Mouse (Mus musculus): ENCODE data around the gene Mad1l1.
A peak's percentile ranks its signal among the peaks of the same experiment; 100 is the strongest.

Mad1l1 gene

DNA sequence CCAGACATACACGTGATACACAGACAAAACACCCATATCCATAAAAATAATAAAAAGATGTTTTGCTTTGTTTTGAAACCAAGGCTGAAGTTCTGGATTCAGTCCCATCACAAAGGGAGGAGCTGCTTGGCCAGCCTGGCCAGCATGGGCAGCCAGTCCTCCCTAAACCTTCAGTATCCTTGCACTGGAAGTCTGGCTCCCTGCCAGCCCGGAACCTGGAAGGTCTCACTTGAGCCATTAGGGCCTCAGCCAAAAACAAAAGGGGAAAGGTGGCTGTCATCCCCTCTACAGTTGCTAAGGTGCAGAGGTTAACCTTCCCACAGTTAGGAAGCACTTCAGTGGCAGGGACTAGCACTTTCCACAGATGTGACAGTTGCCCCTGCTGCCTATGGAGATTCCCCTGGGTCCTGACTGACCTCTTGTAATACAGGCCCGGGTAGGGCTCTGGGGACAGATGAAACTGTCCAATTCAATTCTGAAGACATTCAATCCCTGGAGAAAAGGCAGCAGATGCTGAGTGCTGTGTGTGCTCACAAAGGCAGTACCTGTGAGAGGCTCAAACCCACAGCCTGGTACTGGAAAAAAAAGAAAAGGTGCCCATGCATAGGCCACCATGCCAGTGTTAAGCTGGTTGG, 100.2 kb downstream of the Mad1l1 start:
- no peak for DNase-seq (ENCODE audit: low read depth, low spot score)

DNA sequence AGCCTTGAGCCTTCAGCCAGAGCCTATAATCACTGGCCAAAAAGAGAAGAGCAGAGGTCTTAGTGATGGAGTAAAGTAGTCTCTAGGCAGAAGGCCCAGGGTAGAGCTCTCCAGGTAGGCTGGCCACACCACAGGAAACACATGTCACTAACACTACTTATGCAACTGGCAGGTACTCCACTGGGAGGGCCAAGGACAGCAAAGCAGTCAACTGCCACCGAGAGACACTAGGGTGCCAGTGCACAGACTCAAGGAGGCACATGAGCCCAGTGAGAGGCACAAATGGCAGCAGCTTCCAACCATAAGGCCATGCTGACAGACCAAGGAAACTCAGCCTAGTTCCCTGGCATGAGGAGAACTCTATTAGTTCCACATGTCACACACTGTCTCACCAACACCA, 102.1 kb downstream of the Mad1l1 start:
- no peak for DNase-seq (ENCODE audit: low read depth, low spot score)

DNA sequence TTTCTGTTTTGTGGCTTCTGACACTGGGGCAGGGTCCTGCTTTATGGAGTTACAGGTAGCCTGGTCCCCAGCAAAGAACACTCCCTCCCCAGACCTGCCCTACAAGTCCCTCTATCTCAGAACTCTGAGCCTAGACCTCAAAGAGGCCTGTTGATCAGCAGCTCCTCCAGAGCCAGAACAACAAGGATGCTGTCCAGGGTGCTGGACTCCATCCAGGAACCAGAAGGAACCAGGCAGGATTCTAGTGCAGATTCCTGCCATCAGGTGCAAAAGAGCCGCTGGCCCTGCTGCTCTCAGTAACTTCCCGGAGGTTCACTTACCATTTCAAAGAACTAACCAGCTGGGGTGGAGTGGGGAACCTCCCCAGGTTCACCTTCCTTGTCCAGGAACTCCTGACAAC, 103.5 kb downstream of the Mad1l1 start:
- peak; percentile 49 for DNase-seq (ENCODE audit: low read depth, low spot score)

DNA sequence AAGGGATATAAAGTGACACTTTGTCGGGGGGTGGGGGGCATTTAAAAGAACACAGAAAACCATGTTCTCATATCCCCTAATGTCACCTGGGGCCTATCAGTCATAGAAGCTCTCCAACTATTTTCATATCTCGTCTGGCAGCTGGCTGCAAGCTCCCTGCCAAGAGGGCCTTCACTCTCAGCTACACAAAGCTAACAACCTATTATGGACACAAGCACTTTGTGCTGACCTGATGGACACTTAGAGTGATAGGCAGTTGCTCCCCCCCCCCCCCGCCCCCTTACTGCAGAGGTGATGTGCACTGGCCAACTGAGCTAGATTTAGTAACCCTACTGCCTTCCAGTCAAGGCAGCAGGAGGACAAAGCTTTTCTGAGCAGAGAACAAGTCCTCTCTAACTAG, 104.3 kb downstream of the Mad1l1 start:
- no peak for DNase-seq (ENCODE audit: low read depth, low spot score)

DNA sequence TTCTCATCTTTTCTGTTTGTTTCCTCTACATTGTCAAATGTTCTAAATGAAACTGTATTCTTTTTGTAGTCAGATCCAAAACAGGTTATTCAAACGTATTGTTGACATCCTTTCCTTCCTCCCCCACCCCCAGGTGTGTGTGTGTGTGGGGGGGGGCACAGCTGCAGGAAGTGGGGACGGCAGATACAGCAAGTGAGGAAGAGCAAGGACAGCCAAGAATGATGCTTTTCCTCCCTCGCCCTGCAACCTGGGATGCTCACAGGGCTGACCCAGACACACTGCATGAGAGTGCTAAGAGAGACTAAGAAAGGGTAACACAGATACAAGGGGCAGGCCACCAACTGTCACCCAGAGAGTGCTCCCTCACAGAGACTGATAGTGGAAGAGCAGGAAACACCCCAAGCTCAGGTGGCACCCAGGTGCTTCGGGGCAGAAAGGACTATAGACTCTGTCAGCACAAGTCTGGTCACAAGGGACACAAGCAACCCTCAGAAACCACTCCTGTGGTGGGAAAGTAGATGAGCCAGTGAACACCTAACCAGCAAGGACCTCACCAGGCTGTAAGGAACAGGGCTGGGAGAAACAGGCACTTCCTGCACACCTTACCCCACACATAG, 105.8 kb downstream of the Mad1l1 start:
- no peak for DNase-seq (ENCODE audit: low read depth, low spot score)

DNA sequence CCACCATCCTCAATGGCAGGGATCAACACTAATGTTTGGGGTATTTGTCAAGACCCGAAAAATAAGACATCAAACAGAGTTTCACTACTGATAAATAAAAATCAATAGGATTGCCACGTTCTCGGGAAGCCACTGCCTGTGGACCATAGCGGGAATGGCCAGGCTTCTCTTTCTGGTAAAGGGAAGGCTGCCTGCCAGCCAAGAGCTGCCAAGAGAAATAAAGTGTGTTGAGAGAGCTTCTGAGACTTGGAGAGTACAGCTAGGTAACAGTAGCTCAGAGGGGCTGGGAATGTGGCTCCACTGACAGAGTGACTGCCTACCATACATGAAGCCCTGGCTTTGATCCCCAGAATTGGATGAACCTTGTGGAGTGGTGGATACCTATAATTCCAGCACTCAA, 108.4 kb downstream of the Mad1l1 start:
- no peak for DNase-seq (ENCODE audit: low read depth, low spot score)

DNA sequence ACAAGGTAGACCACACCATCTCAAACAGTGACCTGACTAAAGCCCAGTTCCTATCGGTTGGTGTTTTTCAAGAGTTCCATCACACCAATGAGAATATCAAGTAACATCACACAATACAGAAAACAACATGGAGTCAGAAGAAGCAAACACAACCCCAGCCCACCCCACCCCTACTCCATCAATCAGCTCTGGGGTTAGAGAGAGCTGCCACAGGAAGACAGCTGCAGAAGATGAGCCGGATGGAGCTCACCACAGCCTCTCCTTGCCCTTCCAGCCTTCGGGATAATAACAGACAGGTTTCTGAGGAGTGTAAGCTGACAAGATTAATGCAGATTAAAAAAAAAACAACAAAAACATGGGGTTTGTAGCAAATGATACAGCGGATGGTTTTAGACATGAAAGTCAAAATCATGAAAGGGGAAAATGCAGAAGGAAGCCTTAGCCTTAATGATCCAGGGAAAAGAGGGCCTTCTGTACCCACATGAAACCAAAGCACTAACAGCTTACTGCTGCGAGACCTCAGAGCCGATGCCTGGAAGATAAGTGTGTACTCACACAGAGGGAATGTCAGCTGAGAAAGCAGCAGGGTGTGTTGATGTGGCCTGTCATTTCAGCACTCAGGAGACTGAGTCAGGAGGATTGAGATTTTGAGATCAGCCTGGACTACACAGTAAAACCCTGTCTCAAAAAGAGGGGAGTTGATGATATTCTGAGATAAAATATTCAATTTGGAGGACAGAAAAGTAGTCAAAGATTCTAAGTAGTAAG, 110.8 kb downstream of the Mad1l1 start:
- no peak for DNase-seq (ENCODE audit: low read depth, low spot score)

DNA sequence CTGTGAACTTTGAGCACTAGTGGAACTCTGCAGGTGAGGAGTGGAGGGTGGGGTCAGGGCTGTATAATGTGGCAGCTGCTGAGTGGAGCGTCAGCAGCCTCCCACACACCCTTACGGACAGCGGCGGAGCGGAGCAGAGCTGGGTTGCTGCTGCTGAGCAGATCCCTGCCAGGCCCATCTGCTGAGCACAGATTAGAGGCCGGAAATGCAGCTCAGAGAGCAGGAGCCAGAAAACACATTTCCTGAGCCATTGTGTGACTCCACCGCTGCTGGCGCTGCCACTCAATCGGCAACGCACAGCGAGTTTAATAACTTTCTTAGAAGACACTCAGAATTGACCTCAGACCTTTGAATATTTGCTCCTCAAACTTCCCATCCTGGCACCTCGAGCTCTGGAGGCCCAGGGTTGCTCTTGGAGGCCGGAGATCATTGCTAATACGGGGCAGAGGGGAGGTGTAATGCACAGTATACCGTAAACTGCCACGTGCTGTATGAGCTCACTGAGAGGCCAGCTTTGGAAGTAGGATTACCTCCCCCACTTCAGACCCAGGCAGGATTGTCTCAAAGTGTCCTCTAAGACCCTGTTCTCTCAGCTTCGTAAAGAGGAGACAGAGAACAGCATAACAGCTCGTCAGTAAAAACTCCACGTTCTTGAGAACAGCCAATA, 112.5 kb downstream of the Mad1l1 start:
- DNase-seq (ENCODE audit: low read depth, low spot score): peak; percentile 32

DNA sequence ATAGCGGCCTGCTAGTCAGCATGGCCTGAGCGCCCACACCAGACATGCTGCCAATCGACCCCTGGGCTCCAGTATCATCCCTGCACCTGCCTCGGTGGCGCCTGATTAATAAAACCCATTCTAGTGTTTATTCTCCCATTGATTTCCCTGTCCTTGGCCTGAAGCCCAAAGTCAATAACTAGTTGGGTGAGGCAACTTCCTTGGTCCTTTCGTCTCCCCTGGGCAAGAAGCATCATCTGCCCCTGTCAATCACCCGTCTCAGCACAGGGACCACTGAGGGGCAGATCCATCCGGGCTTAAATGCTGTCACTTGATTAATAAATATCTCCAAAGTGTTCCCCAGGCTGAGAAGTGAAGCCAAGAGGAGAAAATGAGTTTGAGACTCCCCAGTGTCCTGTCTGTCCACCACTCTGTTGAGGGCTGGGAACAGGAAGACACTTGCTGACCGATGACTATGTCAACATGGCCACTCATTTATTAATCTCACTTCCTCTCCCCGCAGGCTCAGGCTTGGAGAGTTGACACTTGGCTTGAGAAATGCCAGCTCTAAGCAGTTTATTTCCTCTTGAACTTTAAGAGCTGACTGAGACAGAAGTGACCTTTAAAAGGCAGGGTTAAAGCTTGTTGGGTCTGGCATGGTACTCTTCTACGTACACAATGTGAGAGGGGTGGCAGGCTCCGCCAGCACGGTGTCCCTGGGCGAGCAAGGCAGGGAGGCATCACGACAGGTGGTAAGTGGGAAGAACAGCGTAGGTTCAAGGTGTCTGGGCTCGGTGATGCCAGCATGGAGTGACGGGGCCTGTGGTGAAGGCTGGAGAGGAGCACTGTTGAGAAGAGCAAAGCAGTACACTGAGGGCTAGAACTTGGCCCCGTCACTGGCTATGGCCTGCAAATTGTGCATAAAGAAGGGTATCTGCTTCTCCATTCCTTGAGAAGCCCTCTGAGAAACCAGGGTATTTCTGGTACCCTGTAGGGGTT, 114.3 kb downstream of the Mad1l1 start:
- DNase-seq (ENCODE audit: low read depth, low spot score): no peak

DNA sequence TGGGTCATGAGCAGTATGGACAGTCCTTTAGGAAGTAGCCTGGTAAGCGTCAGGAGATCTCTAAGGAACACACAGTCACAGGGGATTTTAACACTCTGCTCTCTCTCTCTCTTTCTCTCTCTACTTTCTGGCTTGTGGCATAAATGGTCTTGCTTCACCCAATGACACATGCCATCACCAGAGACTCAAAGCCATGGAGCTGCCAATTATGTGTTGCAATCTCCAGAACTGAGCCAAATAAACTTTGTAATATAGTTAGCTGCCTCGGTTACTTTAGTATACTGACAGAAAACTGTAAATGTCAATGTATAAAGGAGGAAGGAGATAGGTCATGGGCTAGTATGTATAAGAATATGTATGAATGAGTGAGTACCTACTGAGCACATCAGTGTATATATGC, 115.4 kb downstream of the Mad1l1 start:
- no peak for DNase-seq (ENCODE audit: low read depth, low spot score)

DNA sequence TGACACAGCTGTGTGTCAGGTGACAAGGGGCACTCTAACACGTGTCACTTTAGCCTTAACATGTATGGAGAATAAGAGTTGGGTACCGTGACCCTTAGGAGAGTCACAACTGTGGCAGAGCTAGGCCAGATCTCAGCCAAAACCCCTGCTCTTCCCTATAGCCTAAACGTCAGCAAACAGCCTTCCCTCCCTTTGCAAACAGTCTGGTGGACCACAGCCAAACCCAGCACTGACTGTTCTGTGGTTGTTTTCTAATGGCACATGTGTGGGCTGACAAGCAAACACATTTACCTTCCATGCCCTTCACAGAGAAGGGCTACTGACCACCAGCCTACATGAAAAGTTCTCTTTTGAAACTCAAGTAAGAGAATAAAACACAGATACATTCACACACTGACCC, 116.9 kb downstream of the Mad1l1 start:
- no peak for DNase-seq (ENCODE audit: low read depth, low spot score)

DNA sequence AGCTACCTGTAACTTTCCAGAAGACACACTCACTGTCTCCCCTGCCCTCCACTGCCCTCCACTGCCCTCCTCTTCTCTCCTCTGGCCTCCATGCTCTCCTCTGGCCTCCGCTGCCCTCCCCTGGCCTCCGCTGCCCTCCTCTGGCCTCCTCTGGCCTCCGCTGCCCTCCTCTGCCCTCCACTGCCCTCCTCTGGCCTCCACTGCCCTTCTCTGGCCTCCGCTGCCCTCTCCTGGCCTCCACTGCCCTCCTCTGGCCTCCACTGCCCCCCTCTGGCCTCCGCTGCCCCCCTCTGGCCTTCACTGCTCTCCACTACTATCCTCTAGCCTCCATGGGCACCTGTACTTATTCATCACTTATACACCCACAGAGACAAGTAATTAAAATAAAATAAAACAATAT, 117.3 kb downstream of the Mad1l1 start:
- no peak for DNase-seq (ENCODE audit: low read depth, low spot score)

DNA sequence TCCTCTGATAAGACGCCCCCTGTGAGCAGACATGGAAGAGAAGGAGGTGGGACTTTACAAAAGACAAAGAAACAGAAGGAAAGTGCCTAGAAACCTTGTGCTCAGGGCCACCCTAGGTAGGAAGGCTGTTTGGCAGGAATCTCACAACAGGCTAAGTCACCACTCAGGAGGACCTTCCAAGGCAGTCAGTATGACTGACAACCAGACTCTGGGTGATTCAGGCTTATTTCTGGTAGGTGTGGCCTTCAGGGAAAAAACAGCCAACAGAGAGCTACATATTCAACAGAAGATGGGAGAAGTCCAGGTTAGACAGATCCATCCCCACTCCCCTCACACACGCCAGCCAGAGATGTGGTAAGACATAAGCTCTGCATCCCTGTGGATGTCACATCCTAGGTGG, 118.9 kb downstream of the Mad1l1 start:
- DNase-seq (ENCODE audit: low read depth, low spot score): no peak

DNA sequence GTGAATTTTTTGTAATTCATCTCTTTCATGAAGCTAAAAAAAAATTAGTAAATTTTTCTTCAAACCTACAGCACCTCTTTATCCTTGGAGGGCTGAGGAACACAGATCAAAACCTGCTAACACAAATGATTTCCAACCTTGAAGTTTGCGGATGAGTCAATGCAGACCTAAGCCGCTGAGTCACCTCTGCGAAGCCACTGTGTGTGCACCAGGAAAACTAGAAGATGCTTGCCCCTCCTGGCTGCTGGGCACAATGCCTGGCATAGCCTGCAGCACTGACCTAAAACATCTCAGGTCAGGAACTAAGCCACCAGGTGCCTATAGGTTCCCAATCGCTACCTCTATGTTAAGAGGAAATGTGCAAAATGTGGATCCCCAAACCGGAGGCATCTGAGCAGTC, 119.8 kb downstream of the Mad1l1 start:
- no peak for DNase-seq (ENCODE audit: low read depth, low spot score)

DNA sequence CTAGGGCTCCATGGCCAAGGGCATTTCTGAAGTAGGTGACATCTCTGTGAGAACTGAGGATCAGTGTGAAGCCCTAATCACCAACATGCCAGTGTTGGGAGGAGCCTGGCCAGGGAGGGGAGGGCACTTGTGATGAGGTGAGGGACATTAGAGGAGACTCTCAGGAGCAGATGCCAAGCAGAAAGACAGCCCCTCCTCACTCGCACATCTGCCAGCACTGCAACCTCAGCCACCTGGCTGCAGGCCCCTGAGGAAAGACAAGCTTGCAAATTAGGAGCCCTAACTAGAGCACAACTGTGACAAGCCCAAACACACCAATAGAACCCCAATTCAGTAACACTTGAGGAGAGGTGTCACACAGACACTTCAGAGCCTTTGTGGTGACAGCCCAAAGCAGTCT, 120.2 kb downstream of the Mad1l1 start:
- no peak for DNase-seq (ENCODE audit: low read depth, low spot score)

DNA sequence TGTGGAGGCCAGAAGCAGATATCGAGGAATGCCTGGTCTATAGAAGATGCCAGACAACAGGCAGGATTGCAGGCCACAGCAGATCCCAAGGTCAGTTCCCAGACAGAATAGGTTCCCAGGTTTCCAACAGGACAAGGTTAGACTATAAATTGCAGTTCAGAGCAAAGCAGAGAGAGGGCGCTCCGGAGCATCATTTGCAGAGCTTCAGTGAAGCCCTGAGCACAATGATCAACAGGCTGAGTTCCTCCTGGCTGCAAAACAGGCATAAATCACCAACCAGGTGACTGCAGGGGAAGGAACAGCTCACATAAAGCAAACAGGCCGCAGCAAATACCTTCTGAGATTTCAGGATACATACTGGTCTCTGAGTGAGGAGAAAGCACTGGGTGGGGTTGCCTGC, 123.6 kb downstream of the Mad1l1 start:
- peak; percentile 53 for DNase-seq (ENCODE audit: low read depth, low spot score)

DNA sequence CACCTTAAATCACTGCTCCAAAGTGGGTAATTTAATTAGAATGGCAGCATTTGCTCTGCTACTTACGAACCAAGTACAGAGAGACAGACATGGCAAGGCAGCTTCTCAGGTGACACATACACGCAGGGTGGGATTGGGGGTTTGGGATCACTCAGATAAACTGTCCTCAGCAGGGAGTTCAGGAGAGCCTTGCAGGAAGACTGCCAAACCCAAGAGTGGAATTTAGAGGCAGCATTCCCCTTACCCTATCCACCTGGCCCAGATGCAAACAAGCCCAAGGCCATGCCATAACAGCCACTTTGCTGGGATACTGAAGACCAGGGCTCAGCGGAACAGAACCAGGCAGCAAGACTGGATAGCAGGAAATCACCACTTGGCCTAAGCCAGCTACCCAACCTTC, 124.9 kb downstream of the Mad1l1 start:
- no peak for DNase-seq (ENCODE audit: low read depth, low spot score)

DNA sequence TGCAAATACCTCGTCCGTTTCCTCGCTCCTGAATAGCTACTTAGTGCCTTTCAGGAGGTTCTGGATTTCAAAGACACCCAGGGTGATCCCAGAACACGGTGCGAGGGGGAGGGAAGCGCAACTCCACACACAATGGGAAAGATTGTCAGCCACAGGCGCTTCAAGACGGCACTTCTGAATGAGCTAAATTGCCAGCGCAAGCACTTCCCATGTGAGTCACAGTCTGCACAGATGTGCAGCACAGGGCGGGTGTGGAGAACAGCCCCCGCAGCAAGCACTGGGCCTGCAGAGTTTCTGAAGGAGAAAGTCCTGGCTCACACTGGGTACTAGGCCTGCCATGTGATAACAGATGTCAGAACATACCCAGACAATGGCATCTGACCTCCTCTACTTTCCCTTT, 127.2 kb downstream of the Mad1l1 start:
- DNase-seq (ENCODE audit: low read depth, low spot score): no peak

DNA sequence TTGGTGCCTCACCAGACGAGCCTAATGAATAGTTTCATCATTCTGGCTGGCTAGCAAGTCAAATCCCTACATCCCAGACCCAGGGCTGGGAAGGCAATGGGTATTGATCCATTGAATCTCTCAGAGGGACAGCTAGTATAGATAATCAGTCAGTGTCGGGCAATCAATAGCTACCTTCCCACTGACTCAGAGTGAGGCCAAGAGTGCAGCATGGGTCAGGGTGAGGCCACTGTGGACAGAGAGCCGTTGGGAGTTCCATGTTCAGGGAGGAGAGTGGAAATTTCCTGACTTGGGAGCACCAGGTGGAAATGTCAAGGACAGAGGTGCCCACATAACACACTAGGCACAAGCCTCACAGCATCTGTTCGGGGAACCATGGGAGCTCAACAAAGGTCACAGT, 129.8 kb downstream of the Mad1l1 start:
- DNase-seq (ENCODE audit: low read depth, low spot score): no peak

DNA sequence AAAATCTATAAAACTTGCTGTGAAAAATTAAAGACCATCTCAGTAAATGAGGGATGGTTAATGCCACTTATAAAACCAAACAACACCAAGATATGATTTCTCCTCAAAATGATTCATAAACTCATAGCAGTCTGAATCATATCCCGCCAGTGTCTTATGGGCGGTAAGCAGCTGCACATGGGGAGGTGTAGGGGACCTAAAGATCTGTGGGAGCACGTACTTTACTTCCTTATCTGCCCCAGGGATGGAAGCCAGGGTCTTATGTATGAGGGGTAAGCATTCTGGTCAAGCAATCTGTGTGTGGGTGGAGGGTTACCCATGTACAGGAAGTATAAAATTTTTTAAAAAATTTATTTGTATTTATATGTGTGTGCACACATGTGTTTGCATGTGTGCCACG, 135.0 kb downstream of the Mad1l1 start:
- DNase-seq (ENCODE audit: low read depth, low spot score): no peak

DNA sequence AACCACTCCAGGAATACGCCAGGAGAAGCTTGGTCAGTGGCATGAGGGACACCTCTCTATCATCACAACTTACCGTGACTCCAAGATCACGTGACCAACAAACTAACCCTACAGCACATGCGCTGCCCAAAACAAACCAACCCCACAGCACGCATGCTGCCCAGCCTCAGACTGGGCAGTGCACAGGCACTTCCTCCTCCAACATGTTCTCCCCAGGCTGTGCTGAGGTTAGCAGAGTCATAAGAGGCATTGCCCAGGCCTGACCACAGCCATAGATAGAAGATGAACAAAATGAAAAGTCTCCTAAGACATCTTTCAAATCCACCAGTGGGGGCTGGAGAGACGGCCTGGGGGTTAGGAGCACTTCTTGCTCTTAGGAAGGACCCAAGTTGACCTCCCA, 135.6 kb downstream of the Mad1l1 start:
- DNase-seq (ENCODE audit: low read depth, low spot score): no peak
